Mouse (Mus musculus) cerebellum, adult 9-10 months (tissue): ENCODE results near the gene Adh6b.
A peak's percentile ranks its signal among the peaks of the same experiment; 100 is the strongest.
"Not testable (repeated sequence)": the region's sequence is repeated elsewhere in the genome, so short reads cannot be mapped to it uniquely, and the experiment has no call there.

ENCODE experiments used
- DNase-seq: peaks from one replicate; pipeline ENCODE4 v3.0.0; 2022

The Adh6b gene

GRCm38 (mm10) chr3:138362920-138363319 lies 21.3 kb downstream of the Adh6b start:
- no peak for DNase-seq

DNA sequence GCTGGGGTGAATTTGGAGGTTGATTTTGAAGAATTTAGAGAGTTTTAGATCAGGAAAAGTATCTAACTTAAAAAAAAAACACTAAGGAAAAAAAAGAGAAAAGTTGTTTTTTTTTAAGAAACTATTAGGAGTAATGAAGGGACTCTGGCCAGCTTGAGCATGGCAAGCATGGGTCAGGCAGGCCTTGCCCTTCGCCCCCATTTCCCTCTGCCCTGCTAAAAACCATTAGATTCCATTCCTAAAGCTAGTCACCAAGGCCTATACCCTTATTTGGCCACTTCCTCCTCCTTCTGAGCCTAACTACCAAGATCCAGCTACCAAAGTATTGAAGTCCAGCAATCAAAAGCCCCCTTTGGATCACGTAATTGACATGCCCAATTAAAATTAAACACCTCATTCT lies 24.6 kb downstream of the Adh6b start:
- no peak for DNase-seq

DNA sequence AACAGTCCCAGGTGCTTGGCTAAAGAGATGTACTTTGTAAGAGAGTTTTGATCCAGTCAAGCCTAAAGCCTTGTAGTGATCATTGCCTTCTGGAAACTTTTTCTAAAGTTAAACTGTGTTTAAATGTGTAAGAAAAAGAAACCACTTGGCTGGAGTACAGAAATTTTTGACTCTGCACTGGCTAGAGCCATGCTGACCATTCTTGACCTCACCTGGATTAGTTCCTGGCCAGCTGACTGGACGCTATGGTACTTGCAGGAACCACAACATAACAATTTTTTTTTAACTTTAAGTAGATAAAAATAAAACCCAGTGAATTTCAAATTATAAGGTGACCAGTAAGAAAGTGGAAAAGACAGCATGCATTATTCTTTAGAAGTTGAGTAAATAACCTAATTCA lies 28.0 kb downstream of the Adh6b start:
- DNase-seq, result no peak

- not testable (repeated sequence) for DNase-seq
Measured at GRCm38 (mm10) chr3:138370289-138370688, 28.7 kb downstream of the Adh6b start.

DNA sequence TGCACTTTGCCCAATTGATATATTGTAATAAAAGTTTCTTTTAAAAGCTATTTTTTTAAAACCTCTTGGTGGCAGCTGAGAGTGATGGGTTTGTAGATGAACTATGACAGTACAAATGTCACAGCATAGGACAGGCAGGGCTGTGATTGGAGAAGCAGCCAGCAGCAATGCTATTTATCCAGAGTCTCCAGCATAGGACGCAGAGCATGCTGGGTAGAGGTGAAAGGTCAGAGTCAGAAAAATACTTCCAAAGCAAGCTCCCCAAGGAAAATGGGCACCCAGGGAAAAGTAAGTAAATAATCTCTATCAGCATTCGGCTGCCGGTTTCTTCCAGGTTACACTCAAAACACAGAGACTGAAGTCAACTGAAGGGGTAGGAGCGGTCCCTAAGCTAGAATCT lies 32.3 kb downstream of the Adh6b start:
- DNase-seq, result no peak

DNA sequence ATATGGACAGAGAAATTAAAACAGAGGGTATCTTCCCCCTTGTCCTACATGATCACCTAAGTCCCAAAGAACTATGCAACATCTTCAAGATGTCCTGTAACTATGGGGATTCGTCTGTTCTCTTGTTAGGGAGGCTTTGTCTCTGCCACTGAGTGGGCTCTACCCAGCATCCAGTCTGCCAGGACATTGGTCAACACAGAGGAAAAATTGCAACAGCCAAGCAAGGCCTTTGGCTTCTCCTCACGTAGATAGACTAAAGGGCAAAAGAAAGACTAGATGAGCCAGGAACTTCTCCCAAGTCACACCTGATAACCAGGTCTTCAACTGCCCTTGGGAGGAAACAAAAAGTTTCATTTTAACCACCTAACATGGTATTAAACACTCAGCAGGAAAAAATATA lies 33.6 kb downstream of the Adh6b start:
- no peak for DNase-seq

DNA sequence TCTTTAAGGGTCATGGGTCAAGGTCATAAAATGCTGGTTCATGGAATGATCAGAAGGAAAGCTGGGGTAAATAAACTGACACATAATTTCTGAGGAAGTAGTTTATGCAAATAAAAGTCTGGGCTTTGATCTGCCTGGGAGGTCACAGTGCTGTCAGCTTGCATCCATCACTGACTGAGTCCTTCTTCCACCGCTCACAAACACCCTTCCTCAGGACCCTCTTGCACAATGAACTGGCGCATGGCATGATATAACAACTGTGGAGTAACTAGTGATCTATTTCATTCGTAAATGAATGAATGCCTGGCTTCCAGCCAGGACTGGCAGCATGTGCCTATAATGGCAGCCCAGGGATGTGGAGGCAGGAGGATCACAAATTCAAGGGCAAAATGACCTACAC lies 39.6 kb downstream of the Adh6b start:
- DNase-seq, result no peak

DNA sequence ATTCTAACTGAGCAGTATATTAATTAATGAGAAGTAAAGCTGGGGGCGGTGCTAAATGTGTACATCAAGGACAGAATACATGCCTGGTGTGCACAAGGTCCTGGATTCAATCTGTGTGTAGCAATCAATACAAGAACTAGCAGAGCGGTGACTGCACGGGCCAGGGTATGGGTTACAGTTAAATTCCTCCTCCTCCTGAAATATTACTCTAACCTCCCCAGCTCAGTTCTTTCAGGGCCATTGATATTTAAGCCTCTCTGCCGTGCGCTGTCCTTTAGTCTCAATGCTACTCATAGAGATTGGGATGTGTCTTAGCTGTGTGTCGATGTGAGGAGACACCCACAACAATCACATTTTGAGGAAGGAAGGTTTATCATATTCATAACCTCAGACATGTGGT lies 45.6 kb downstream of the Adh6b start:
- DNase-seq, result no peak

DNA sequence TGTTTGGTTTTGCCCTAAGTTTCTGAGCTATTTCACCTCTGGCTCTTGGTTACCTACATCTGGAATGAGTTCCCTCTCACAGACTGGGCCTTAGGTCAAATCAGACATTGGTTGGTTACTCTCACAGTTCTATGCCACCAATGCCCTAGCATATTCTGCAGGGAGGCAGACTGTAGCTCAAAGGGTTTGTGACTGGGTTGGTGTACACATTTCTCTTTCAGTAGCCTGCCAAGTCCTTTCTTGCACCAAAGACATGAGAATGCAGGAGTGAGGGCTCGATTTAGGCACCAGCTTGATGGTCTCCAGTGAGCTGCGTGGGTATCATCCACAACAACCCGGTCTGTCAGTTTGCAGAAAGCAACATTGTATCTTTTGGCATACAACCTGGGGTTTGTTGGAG lies 63.3 kb downstream of the Adh6b start:
- DNase-seq, result no peak

DNA sequence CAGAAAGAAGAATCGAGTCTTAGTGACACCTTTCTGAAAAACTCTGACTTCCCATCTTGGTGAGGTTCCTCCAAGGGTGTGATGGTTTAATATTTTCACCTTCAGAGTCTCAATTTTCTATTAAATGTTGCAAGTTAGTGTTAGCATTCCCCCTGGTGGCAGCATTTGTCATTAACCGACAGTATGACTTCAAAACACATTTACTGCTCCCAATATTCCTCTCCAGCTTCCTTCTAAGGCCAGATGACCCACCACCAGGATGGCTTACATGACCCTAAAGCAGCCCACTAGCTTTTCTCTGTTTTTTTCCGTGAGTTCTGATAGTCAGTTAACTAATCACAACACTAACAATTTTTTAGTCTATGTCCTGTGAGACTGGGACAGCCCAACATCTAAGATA lies 63.8 kb downstream of the Adh6b start:
- DNase-seq, result peak; percentile 12

DNA sequence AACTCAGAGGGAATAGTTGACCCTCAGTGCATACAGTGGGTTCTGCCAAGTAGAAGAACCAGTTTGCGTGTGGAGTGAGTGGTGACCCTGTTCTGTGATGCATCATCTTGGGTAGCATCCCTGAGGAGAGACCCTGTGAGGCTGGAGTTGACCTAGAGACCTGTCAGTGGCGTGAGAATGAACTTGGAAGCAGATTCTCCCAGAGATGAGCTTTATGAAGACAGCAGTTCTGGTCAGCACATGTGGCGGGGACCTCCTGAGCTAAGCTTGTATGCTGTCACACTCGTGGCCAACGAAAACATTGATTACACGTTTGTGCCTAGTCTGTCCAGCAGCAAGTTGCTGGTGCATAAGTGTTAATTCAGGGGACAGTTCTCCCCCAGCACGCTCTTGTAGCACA lies 64.3 kb downstream of the Adh6b start:
- DNase-seq, result no peak

- no peak for DNase-seq
Measured at GRCm38 (mm10) chr3:138407920-138408319, 66.3 kb downstream of the Adh6b start.
